Mouse (Mus musculus) heart, postnatal 0 days (tissue): Measurements from ENCODE around the gene Ccdc184. TPM values are rescaled to one million over a fixed set of nuclear protein-coding genes. Genes with fewer than 3 reads are reported as not detected.
A peak's percentile ranks its signal among the peaks of the same experiment; 100 is the strongest.

ENCODE experiments used
- ATAC-seq: fragments of 200-750 bp; cut with Nextera tagmentation; 2 replicates; pipeline ENCODE4 v1.8.0; 2017; ENCODE audit warnings: low read depth, moderate number of reproducible peaks, moderate library complexity; ENCODE audit not compliant: insufficient read depth
- DNase-seq: peaks from one replicate; pipeline ENCODE4 v3.0.0-alpha.2; 2016; ENCODE audit warnings: low spot score
- H3K27ac ChIP-seq: fragments of 300-500 bp; sonication (generic); 2 replicates; pipeline ENCODE4 v1.5.1; 2014; ENCODE audit warnings: low read depth, mild to moderate bottlenecking
- H3K27me3 ChIP-seq: fragments of 300-500 bp; sonication (generic); 2 replicates; pipeline ENCODE4 v1.6.1; 2014; ENCODE audit warnings: low read length, mixed read lengths; ENCODE audit not compliant: control insufficient read depth, insufficient read depth
- H3K36me3 ChIP-seq: fragments of 300-500 bp; sonication (generic); replicated peaks from 2 replicates; pipeline ENCODE4 v1.6.1; 2014; ENCODE audit warnings: low read length, mixed read lengths; ENCODE audit not compliant: control insufficient read depth, insufficient read depth
- H3K4me1 ChIP-seq: fragments of 300-500 bp; sonication (generic); 2 replicates; pipeline ENCODE4 v1.6.1; 2014; ENCODE audit warnings: antibody characterized with exemption; ENCODE audit not compliant: control insufficient read depth, insufficient read depth
- H3K4me2 ChIP-seq: fragments of 300-500 bp; sonication (generic); 2 replicates; pipeline ENCODE4 v1.6.1; 2014; ENCODE audit warnings: low read depth, mild to moderate bottlenecking, low read length, moderate library complexity
- H3K4me3 ChIP-seq: fragments of 300-500 bp; sonication (generic); 2 replicates; pipeline ENCODE4 v1.5.1; 2014; ENCODE audit warnings: low read depth, low read length
- H3K9ac ChIP-seq: fragments of 300-500 bp; sonication (generic); replicated peaks from 2 replicates; pipeline ENCODE4 v1.6.1; 2014; ENCODE audit warnings: low read depth, low read length, mixed read lengths
- H3K9me3 ChIP-seq: fragments of 300-500 bp; sonication (generic); replicated peaks from 2 replicates; pipeline ENCODE4 v1.6.1; 2016; ENCODE audit warnings: low read length; ENCODE audit not compliant: control insufficient read depth
- CTCF ChIP-seq: IDR thresholded peaks from 2 replicates; pipeline ENCODE4 v1.5.1; 2016; ENCODE audit warnings: antibody characterized with exemption, control low read depth, low read depth
- EP300 ChIP-seq: IDR thresholded peaks from 2 replicates; pipeline ENCODE4 v1.6.1; 2016; ENCODE audit warnings: antibody characterized with exemption, low read depth
- WGBS: fragments of 180-500 bp; shearing (Covaris S2); extraction: QIAGEN DNeasy Blood & Tissue Kit; methylation state at CpG from one replicate; pipeline ENCODE4 v1.1.7; 2014; 5-methylcytosine and 5-hydroxymethylcytosine counted together
- polyA plus RNA-seq: library from polyadenylated mRNA; unstranded; fragments of >200 nt; fragmentation: Nextera tagmentation; extraction: Ambion mirVana; gene quantifications from 2 replicates; pipeline ENCODE4 v1.2.1, GENCODE M21; 2015
- total RNA-seq: library from RNA; depleted of rRNA; stranded (reverse); fragments of >200 nt; gene quantifications from 2 replicates; pipeline ENCODE4 v1.2.3, GENCODE M21; 2014; ENCODE audit warnings: low replicate concordance

Ccdc184 gene
- total and polyA plus RNA-seq, 2 experiments from 2014 or later = 0.63 to 0.92 TPM

GRCm38 (mm10) chr15:98139763-98140162 is 27.2 kb upstream of the Ccdc184 start:
- no peak for ATAC-seq
- Histone ChIP-seq H3K27me3 (no peaks in the 10 kb centered on the region), H3K9ac (no peak overlapping the region), H3K4me2 (no peak overlapping the region), H3K4me3 (no peak overlapping the region), H3K4me1 (0 out of 2 replicates have a peak, but pooled peaks cover 5% of the 10 kb centered on the region), H3K27ac (no peak overlapping the region), H3K36me3 (peaks cover 58% of the 10 kb centered on the region), H3K9me3 (no peaks in the 10 kb centered on the region)
- 83% methylated on average over 7 of the region's 7 CpGs for WGBS
- DNase-seq = no peak
- TF ChIP-seq CTCF (no peak), EP300 (no peak)

- TF ChIP-seq CTCF (no peak), EP300 (no peak)
- Histone ChIP-seq H3K36me3 (peaks cover 48% of the 10 kb centered on the region), H3K4me1 (0 out of 2 replicates have a peak, but pooled peaks cover 6% of the 10 kb centered on the region), H3K4me3 (no peak overlapping the region), H3K9ac (no peak overlapping the region), H3K9me3 (no peaks in the 10 kb centered on the region), H3K27ac (no peak overlapping the region), H3K27me3 (no peaks in the 10 kb centered on the region), H3K4me2 (no peak overlapping the region)
- whole genome bisulfite sequencing = 82% methylated on average over 5 of the region's 5 CpGs
- DNase-seq = no peak
- no peak for ATAC-seq
Measured at GRCm38 (mm10) chr15:98140809-98141208, 26.1 kb upstream of the Ccdc184 start.

- Histone ChIP-seq H3K9ac (no peak overlapping the region), H3K36me3 (peaks cover 32% of the 10 kb centered on the region), H3K4me1 (peaks cover 6% of the 10 kb centered on the region; the same call in 1 of the 2 replicates), H3K9me3 (no peaks in the 10 kb centered on the region), H3K4me2 (no peak overlapping the region), H3K27ac (no peak overlapping the region), H3K27me3 (no peaks in the 10 kb centered on the region), H3K4me3 (no peak overlapping the region)
- TF ChIP-seq CTCF (no peak), EP300 (no peak)
- DNase-seq (no peak), ATAC-seq (no peak)
- WGBS = 82% methylated on average over 9 of the region's 10 CpGs
Measured at GRCm38 (mm10) chr15:98142515-98142914, 24.4 kb upstream of the Ccdc184 start.

- Histone ChIP-seq H3K4me3 (peak overlapping the region; percentile 96), H3K4me1 (peaks cover 16% of the 10 kb centered on the region), H3K9me3 (no peaks in the 10 kb centered on the region), H3K4me2 (peak overlapping the region; percentile 97), H3K27me3 (no peaks in the 10 kb centered on the region), H3K9ac (peak overlapping the region; percentile 98), H3K27ac (peak overlapping the region; percentile 88), H3K36me3 (peaks cover 23% of the 10 kb centered on the region)
- WGBS = under 1% methylated on average over 36 of the region's 36 CpGs
- ATAC-seq (0 out of 2 replicates have a peak, but pooled peaks have one; percentile 5), DNase-seq (no peak)
- TF ChIP-seq EP300 (no peak), CTCF (no peak)
Measured at GRCm38 (mm10) chr15:98144861-98145507, 22.0 kb upstream of the Ccdc184 start.

GRCm38 (mm10) chr15:98145559-98146181 is 21.3 kb upstream of the Ccdc184 start:
- Histone ChIP-seq H3K4me1 (peaks cover 16% of the 10 kb centered on the region), H3K27me3 (no peaks in the 10 kb centered on the region), H3K9ac (peak overlapping the region; percentile 98), H3K36me3 (peaks cover 16% of the 10 kb centered on the region), H3K4me3 (peak overlapping the region; percentile 96), H3K4me2 (peak overlapping the region; percentile 97), H3K27ac (peak overlapping the region; percentile 88), H3K9me3 (no peaks in the 10 kb centered on the region)
- peak; percentile 86 for ATAC-seq
- TF ChIP-seq EP300 = no peak
- peak; percentile 94 for DNase-seq
- WGBS = under 1% methylated on average over 38 of the region's 38 CpGs
